Mouse (Mus musculus) midbrain, embryonic 13.5 days (tissue): ENCODE measurements at regions not wholly inside any gene's neighbourhood (a gene's known extent, or its start where the extent isn't known, plus 50 kb on each side); places are given as distances from the start of the nearest gene placed in this dataset.

Source experiments
- ATAC-seq: fragments of 200-750 bp; cut with Nextera tagmentation; 2 replicates; pipeline ENCODE4 v1.8.0; 2017; ENCODE audit warnings: mild to moderate bottlenecking, moderate TSS enrichment, moderate library complexity
- H3K27ac ChIP-seq: fragments of 300-500 bp; sonication (generic); 2 replicates; pipeline ENCODE4 v1.5.1; 2015; ENCODE audit warnings: inconsistent platforms, mild to moderate bottlenecking, moderate library complexity
- H3K27me3 ChIP-seq: fragments of 300-500 bp; sonication (generic); 2 replicates; pipeline ENCODE4 v1.6.1; 2015; ENCODE audit warnings: mild to moderate bottlenecking, inconsistent platforms
- H3K36me3 ChIP-seq: fragments of 300-500 bp; sonication (generic); 2 replicates; pipeline ENCODE4 v1.6.1; 2015; ENCODE audit warnings: mild to moderate bottlenecking, inconsistent platforms
- H3K4me1 ChIP-seq: fragments of 300-500 bp; sonication (generic); replicated peaks from 2 replicates; pipeline ENCODE4 v1.6.1; 2015; ENCODE audit warnings: inconsistent platforms
- H3K4me2 ChIP-seq: fragments of 300-500 bp; sonication (generic); replicated peaks from 2 replicates; pipeline ENCODE4 v1.6.1; 2015; ENCODE audit warnings: moderate library complexity, mild to moderate bottlenecking, inconsistent platforms
- H3K4me3 ChIP-seq: fragments of 300-500 bp; sonication (generic); replicated peaks from 2 replicates; pipeline ENCODE4 v1.5.1; 2015; ENCODE audit warnings: mild to moderate bottlenecking, inconsistent platforms
- H3K9ac ChIP-seq: fragments of 300-500 bp; sonication (generic); replicated peaks from 2 replicates; pipeline ENCODE4 v1.6.1; 2015; ENCODE audit warnings: mild to moderate bottlenecking, inconsistent platforms
- H3K9me3 ChIP-seq: fragments of 300-500 bp; sonication (generic); 2 replicates; pipeline ENCODE4 v1.6.1; 2016; ENCODE audit warnings: mild to moderate bottlenecking, inconsistent platforms
- WGBS: fragments of 180-500 bp; shearing (Covaris S2); methylation state at CpG from one replicate; pipeline ENCODE4 v1.1.7; 2015; 5-methylcytosine and 5-hydroxymethylcytosine counted together

DNA sequence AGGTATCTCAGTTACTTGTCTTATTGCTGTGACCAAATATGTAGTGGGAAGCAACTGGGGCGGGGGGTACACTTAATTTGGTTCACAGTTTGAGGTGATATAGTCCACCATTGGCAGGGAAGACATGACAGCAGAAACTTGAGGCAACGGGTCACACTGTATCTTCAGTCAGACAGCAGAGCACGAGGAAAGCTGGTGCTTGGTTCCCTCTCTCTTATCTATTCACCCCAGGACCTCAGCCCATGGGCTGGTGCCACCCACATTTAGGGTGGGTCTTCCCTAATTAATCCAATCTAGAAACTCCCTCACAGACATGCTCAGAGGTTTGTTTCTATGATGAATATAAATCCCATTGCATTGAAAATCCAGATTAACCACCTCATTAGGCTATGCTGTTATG lies 56.5 kb downstream of the Otud1 start:
- 67% methylated on average over 3 of the region's 3 CpGs for WGBS
- H3K36me3 ChIP-seq: no peaks in the 10 kb centered on the region

GRCm38 (mm10) chr2:19715564-19716238 lies 58.1 kb downstream of the Otud1 start:
- Histone ChIP-seq H3K27ac (no peak overlapping the region), H3K4me3 (no peak overlapping the region), H3K4me2 (peak overlapping the region; percentile 34), H3K4me1 (no peaks in the 10 kb centered on the region), H3K27me3 (no peaks in the 10 kb centered on the region), H3K36me3 (no peaks in the 10 kb centered on the region), H3K9ac (no peak overlapping the region), H3K9me3 (no peaks in the 10 kb centered on the region)
- 26% methylated on average over 11 of the region's 11 CpGs for WGBS
- peak; percentile 87 for ATAC-seq

More for the DNA sequence above, 56.5 kb downstream of the Otud1 start:
- Histone ChIP-seq H3K27ac (no peak overlapping the region), H3K4me2 (no peak overlapping the region), H3K4me3 (no peak overlapping the region), H3K27me3 (no peaks in the 10 kb centered on the region), H3K9ac (no peak overlapping the region), H3K9me3 (no peaks in the 10 kb centered on the region), H3K4me1 (no peaks in the 10 kb centered on the region)
- ATAC-seq: no peak

GRCm38 (mm10) chr2:19716388-19716787 lies 58.8 kb downstream of the Otud1 start:
- H3K27me3 ChIP-seq: no peaks in the 10 kb centered on the region
- H3K4me1 ChIP-seq: no peaks in the 10 kb centered on the region
- H3K9ac ChIP-seq: no peak overlapping the region
- 96% methylated on average over 5 of the region's 5 CpGs for WGBS
- H3K27ac ChIP-seq: no peak overlapping the region
- no peak overlapping the region for H3K4me3 ChIP-seq
- H3K9me3 ChIP-seq: no peaks in the 10 kb centered on the region
- no peaks in the 10 kb centered on the region for H3K36me3 ChIP-seq
- no peak for ATAC-seq
- no peak overlapping the region for H3K4me2 ChIP-seq

DNA sequence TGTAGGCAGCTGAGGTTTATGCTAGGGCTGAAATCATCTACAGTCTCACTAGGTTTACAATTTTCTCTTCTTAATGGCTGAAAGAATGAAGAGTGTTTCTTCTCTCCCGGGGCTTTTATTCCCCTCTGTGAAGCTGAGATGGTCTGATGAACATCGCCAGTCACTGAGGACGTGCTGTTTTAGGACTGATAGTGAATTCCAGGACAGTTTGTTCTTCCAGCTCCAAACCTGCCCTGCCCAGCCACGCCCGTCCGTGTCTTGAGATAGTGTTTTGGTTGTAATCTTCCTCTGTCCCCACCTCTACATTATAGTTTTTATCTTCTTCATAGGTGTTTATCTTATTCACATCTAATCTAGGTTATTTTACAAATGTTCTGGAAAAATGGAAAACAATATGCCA lies 68.5 kb downstream of the Otud1 start:
- no peak for ATAC-seq

DNA sequence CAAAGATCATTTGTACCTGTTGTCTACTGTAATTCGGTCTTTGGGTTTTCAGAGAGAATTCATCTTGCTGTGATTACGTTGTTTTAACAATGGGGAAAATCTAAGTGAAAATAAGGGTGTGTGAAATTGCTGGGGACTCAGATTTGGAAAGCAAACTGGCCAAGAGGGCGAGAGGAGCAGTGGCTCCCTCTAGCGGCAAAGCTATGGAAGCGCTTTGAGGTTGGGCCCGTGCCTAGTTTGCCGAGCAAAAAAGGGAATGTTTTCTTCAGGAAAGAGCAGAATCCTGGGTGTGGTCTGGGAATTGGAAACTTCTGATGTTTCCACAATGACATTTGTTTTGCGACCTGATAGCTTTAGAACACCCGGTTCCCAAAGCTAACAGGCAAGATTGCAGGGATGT lies 69.4 kb downstream of the Otud1 start:
- H3K4me2 ChIP-seq: no peak overlapping the region
- H3K9me3 ChIP-seq: no peaks in the 10 kb centered on the region
- H3K4me1 ChIP-seq: no peaks in the 10 kb centered on the region
- H3K9ac ChIP-seq: no peak overlapping the region
- no peak overlapping the region for H3K4me3 ChIP-seq
- no peaks in the 10 kb centered on the region for H3K36me3 ChIP-seq
- H3K27me3 ChIP-seq: no peaks in the 10 kb centered on the region
- ATAC-seq: no peak
- H3K27ac ChIP-seq: no peak overlapping the region
- WGBS: 9% methylated on average over 9 of the region's 9 CpGs

More for the DNA sequence above, 68.5 kb downstream of the Otud1 start:
- Histone ChIP-seq H3K36me3 (no peaks in the 10 kb centered on the region), H3K9me3 (no peaks in the 10 kb centered on the region), H3K4me1 (no peaks in the 10 kb centered on the region), H3K4me2 (no peak overlapping the region), H3K4me3 (no peak overlapping the region), H3K27ac (no peak overlapping the region), H3K9ac (no peak overlapping the region), H3K27me3 (no peaks in the 10 kb centered on the region)
- 87% methylated on average over 6 of the region's 6 CpGs for WGBS

GRCm38 (mm10) chr2:19732922-19733859 lies 75.6 kb downstream of the Otud1 start:
- H3K9ac ChIP-seq: no peak overlapping the region
- H3K4me1 ChIP-seq: no peaks in the 10 kb centered on the region
- H3K36me3 ChIP-seq: no peaks in the 10 kb centered on the region
- no peaks in the 10 kb centered on the region for H3K9me3 ChIP-seq
- WGBS: 84% methylated on average over 12 of the region's 12 CpGs
- ATAC-seq: no peak
- H3K4me3 ChIP-seq: no peak overlapping the region
- no peaks in the 10 kb centered on the region for H3K27me3 ChIP-seq
- no peak overlapping the region for H3K27ac ChIP-seq
- H3K4me2 ChIP-seq: no peak overlapping the region

- no peak overlapping the region for H3K9ac ChIP-seq
- no peak overlapping the region for H3K27ac ChIP-seq
- H3K4me3 ChIP-seq: no peak overlapping the region
- no peak overlapping the region for H3K4me2 ChIP-seq
- no peaks in the 10 kb centered on the region for H3K36me3 ChIP-seq
- no peaks in the 10 kb centered on the region for H3K27me3 ChIP-seq
- no peaks in the 10 kb centered on the region for H3K9me3 ChIP-seq
- no peak for ATAC-seq
- H3K4me1 ChIP-seq: no peaks in the 10 kb centered on the region
- WGBS: 87% methylated on average over 12 of the region's 12 CpGs
Observed at GRCm38 (mm10) chr2:19734164-19734870, 76.8 kb downstream of the Otud1 start.

- no peak for ATAC-seq
- H3K36me3 ChIP-seq: no peaks in the 10 kb centered on the region
- no peak overlapping the region for H3K4me3 ChIP-seq
- H3K27me3 ChIP-seq: no peaks in the 10 kb centered on the region
- H3K9ac ChIP-seq: no peak overlapping the region
- H3K9me3 ChIP-seq: no peaks in the 10 kb centered on the region
- H3K4me1 ChIP-seq: no peaks in the 10 kb centered on the region
- no peak overlapping the region for H3K4me2 ChIP-seq
- H3K27ac ChIP-seq: no peak overlapping the region
Observed at GRCm38 (mm10) chr2:19741508-19741907, 84.0 kb downstream of the Otud1 start.

GRCm38 (mm10) chr2:19743467-19743866 lies 85.9 kb downstream of the Otud1 start:
- no peak overlapping the region for H3K4me2 ChIP-seq
- no peak overlapping the region for H3K4me3 ChIP-seq
- ATAC-seq: no peak
- no peaks in the 10 kb centered on the region for H3K4me1 ChIP-seq
- no peaks in the 10 kb centered on the region for H3K27me3 ChIP-seq
- H3K9me3 ChIP-seq: no peaks in the 10 kb centered on the region
- H3K36me3 ChIP-seq: no peaks in the 10 kb centered on the region
- WGBS: 74% methylated on average over 4 of the region's 4 CpGs
- H3K27ac ChIP-seq: no peak overlapping the region
- no peak overlapping the region for H3K9ac ChIP-seq

GRCm38 (mm10) chr2:19744986-19745660 lies 87.6 kb downstream of the Otud1 start:
- no peaks in the 10 kb centered on the region for H3K36me3 ChIP-seq
- no peaks in the 10 kb centered on the region for H3K27me3 ChIP-seq
- 99% methylated on average over 2 of the region's 2 CpGs for WGBS
- no peak overlapping the region for H3K4me2 ChIP-seq
- no peak overlapping the region for H3K4me3 ChIP-seq
- no peak overlapping the region for H3K9ac ChIP-seq
- no peak overlapping the region for H3K27ac ChIP-seq
- no peaks in the 10 kb centered on the region for H3K9me3 ChIP-seq
- ATAC-seq: no peak
- no peaks in the 10 kb centered on the region for H3K4me1 ChIP-seq

DNA sequence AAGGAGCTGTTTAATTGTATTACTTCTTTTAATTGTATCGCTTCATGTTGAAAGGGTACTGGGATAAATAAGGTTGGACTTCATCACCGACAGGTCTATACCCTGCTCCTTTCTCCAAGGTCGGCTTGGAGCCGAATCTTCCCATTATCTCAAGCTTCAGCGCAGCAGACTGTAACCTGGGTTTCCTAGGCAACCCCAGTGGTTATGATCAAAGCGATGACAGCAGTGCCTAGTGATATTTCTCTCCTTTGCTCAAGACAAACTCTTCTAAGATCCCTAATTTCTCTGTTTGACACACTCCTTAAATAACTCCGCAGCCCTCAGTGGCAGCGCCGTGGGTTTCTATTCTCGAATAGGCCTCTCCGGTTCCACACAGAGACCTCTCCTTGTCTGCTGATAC lies 95.2 kb downstream of the Otud1 start:
- Histone ChIP-seq H3K27ac (no peak overlapping the region), H3K4me3 (no peak overlapping the region), H3K36me3 (no peaks in the 10 kb centered on the region), H3K9me3 (no peaks in the 10 kb centered on the region), H3K4me2 (no peak overlapping the region), H3K27me3 (no peaks in the 10 kb centered on the region), H3K9ac (no peak overlapping the region), H3K4me1 (no peaks in the 10 kb centered on the region)
- ATAC-seq: no peak
- WGBS: 89% methylated on average over 11 of the region's 11 CpGs

GRCm38 (mm10) chr2:19753479-19753878 lies 95.9 kb downstream of the Otud1 start:
- Histone ChIP-seq H3K9ac (no peak overlapping the region), H3K9me3 (no peaks in the 10 kb centered on the region), H3K4me3 (no peak overlapping the region), H3K4me2 (no peak overlapping the region), H3K27me3 (no peaks in the 10 kb centered on the region), H3K4me1 (no peaks in the 10 kb centered on the region), H3K36me3 (no peaks in the 10 kb centered on the region), H3K27ac (no peak overlapping the region)
- no peak for ATAC-seq
